In the genomic region with DNA sequence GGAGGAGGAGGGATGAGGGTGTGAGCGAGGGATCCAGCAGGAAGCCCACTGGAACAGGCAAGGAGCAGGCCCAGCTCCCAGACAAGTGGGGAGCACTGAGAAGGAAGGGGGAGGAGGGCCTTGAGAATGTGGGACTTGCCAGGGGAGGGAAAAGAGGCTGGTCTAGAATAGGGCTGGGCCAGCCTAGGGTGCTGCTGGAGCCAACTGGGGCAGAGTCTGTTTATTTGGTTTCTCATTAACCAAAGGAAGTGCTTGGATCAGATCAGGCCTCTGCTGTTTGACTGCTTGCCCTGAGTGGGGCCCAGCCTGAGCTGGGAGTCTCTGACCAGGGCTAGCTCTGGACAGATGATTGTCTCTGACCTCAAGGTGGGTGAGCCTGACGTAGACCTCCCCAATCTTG, we compare ENCODE assay signal across 10 mouse cellular contexts. TPM values are rescaled to one million over a fixed set of nuclear protein-coding genes. Genes with fewer than 3 reads are reported as not detected.
DNase-seq lines count a peak whose midpoint lies in the region; ATAC-seq lines count a peak whose summit lies in the region.
"Had no signal": no experiment of that assay in that cellular context is flagged by ENCODE, and none has a peak within 500 bp of the region (broad histone marks: within the 10 kb centered on the region; RNA-seq: fewer than 3 reads in every experiment).

No protein-coding gene starts in this region.

- H3K9ac ChIP-seq in hindbrain, embryonic 11.5 days (ENCODE audit: low read depth, low read length), result no peak overlapping the region

- no peak for ATAC-seq in hindbrain, embryonic 11.5 days (ENCODE audit: low FRiP score)

- no peak overlapping the region for H3K27ac ChIP-seq in hindbrain, embryonic 11.5 days (ENCODE audit: low read depth, low read length)

- H3K36me3 ChIP-seq in hindbrain, embryonic 11.5 days (ENCODE audit: control insufficient read depth, insufficient read depth, low read length), result 0 out of 2 replicates have a peak, but pooled peaks cover 2% of the 10 kb centered on the region

- no peak overlapping the region for H3K4me2 ChIP-seq in hindbrain, embryonic 11.5 days (replicated peaks; ENCODE audit: low read depth, low read length)

- H3K4me1 ChIP-seq in hindbrain, embryonic 11.5 days (replicated peaks; ENCODE audit: control insufficient read depth, insufficient read depth, low read length), result no peaks in the 10 kb centered on the region; the same call in 1 of the 2 replicates

- DNase-seq in NIH3T3 (ENCODE audit: low read depth), result peak; percentile 4
- DNase-seq in adipocyte (ENCODE audit: low spot score), result peak; percentile 72
- DNase-seq in kidney, adult 9 months, result peak; percentile 88
- DNase-seq in lung, adult 18-20 months, result peak; percentile 80 to 84
- no peak for DNase-seq in cerebellum, postnatal 10 days
- no peak for DNase-seq in cerebellum, adult 11 months
- no peak for DNase-seq in hindbrain, embryonic 11.5 days (ENCODE audit: low spot score)
- DNase-seq in right cerebral cortex, adult 2 months (ENCODE audit: low spot score in 2 of 2), result no peak
- DNase-seq: right cerebral cortex, postnatal 14 days had no signal

- no peak overlapping the region for H3K4me3 ChIP-seq in hindbrain, embryonic 11.5 days (ENCODE audit: low read depth, low read length)
- H3K4me3 ChIP-seq: myocyte had no signal

- no peaks in the 10 kb centered on the region for H3K27me3 ChIP-seq in hindbrain, embryonic 11.5 days (ENCODE audit: control insufficient read depth, insufficient read depth, low read length)

- H3K9me3 ChIP-seq in hindbrain, embryonic 11.5 days (ENCODE audit: control insufficient read depth, low read length), result no peaks in the 10 kb centered on the region

- 83% methylated on average over 2 of the region's 2 CpGs for WGBS in hindbrain, embryonic 11.5 days

RNA-seq across cellular contexts. Expression of a gene that starts 14.0 kb away (rescaled TPM):
- 35.5 and 37.8 TPM in 2 replicates for polyA plus RNA-seq in hindbrain, embryonic 11.5 days (2014; fragmentation: Nextera tagmentation; extraction: Ambion mirVana)

Comparison
In these comparisons a context has a peak if more than half of its experiments do, and no peak if none do; other contexts are left out.
1. DNase-seq: peak in NIH3T3 (single experiment), adipocyte (single experiment), kidney, adult 9 months (single experiment) and lung, adult 18-20 months (2 of 2); none in cerebellum, postnatal 10 days (0 of 2), cerebellum, adult 11 months (single experiment), hindbrain, embryonic 11.5 days (single experiment) and right cerebral cortex, adult 2 months (0 of 2).